Mouse (Mus musculus): ENCODE measurements around the gene Slc26a6.

Gene Slc26a6

GRCm38 (mm10) chr9:108845390-108845789 lies 7.7 kb upstream of the Slc26a6 start:
- no peak for DNase-seq (ENCODE audit: low spot score in 2 of 2)

- DNase-seq (ENCODE audit: low spot score in 2 of 2): no peak
These were observed 5.7 kb upstream of the Slc26a6 start for GRCm38 (mm10) chr9:108847374-108847773.

GRCm38 (mm10) chr9:108848419-108848818 lies 4.7 kb upstream of the Slc26a6 start:
- no peak for DNase-seq (ENCODE audit: low spot score in 2 of 2)

GRCm38 (mm10) chr9:108853635-108854240 lies 655 bp downstream of the Slc26a6 start:
- peak; percentile 65 to 87 for DNase-seq (ENCODE audit: low spot score in 2 of 2)

- DNase-seq (ENCODE audit: low spot score in 2 of 2): peak; percentile 52 to 80
These were observed 1.2 kb downstream of the Slc26a6 start for GRCm38 (mm10) chr9:108854241-108854696.

GRCm38 (mm10) chr9:108855335-108855734 lies 2.3 kb downstream of the Slc26a6 start:
- DNase-seq (ENCODE audit: low spot score in 2 of 2): no peak

GRCm38 (mm10) chr9:108858792-108859527 lies 5.9 kb downstream of the Slc26a6 start:
- DNase-seq (ENCODE audit: low spot score in 2 of 2): no peak

- no peak for DNase-seq (ENCODE audit: low spot score in 2 of 2)
These were observed 59.2 kb downstream of the Slc26a6 start for GRCm38 (mm10) chr9:108912308-108912707.

- DNase-seq (ENCODE audit: low spot score in 2 of 2): no peak
These were observed 60.1 kb downstream of the Slc26a6 start for GRCm38 (mm10) chr9:108913161-108913560.

- DNase-seq (ENCODE audit: low spot score in 2 of 2): no peak
These were observed 60.5 kb downstream of the Slc26a6 start for GRCm38 (mm10) chr9:108913621-108914020.

- DNase-seq (ENCODE audit: low spot score in 2 of 2): peak in 1 of 2 experiments; percentile 75
These were observed 61.4 kb downstream of the Slc26a6 start, which contains the start of gene Tmem89 for GRCm38 (mm10) chr9:108914491-108914890. Gene Tmem89, plus strand, starts transcription at chr9:108914619.

- DNase-seq (ENCODE audit: low spot score in 2 of 2): no peak
These were observed 72.8 kb downstream of the Slc26a6 start for GRCm38 (mm10) chr9:108925897-108926296.

GRCm38 (mm10) chr9:108928424-108928823 lies 75.3 kb downstream of the Slc26a6 start:
- no peak for DNase-seq (ENCODE audit: low spot score in 2 of 2)

GRCm38 (mm10) chr9:108935991-108936390 lies 82.9 kb downstream of the Slc26a6 start:
- DNase-seq (ENCODE audit: low spot score in 2 of 2): no peak

- peak; percentile 90 to 97 for DNase-seq (ENCODE audit: low spot score in 2 of 2)
These were observed 83.6 kb downstream of the Slc26a6 start, which contains the start of gene Uqcrc1 for GRCm38 (mm10) chr9:108936418-108937364. Gene Uqcrc1, plus strand, starts transcription at chr9:108936633.

GRCm38 (mm10) chr9:108945111-108945510 lies 92.0 kb downstream of the Slc26a6 start:
- no peak for DNase-seq (ENCODE audit: low spot score in 2 of 2)

GRCm38 (mm10) chr9:108945608-108946007 lies 92.5 kb downstream of the Slc26a6 start:
- no peak for DNase-seq (ENCODE audit: low spot score in 2 of 2)

GRCm38 (mm10) chr9:108949231-108949966 lies 96.3 kb downstream of the Slc26a6 start:
- no peak for DNase-seq (ENCODE audit: low spot score in 2 of 2)

GRCm38 (mm10) chr9:108949967-108950728 lies 97.1 kb downstream of the Slc26a6 start:
- no peak for DNase-seq (ENCODE audit: low spot score in 2 of 2)

GRCm38 (mm10) chr9:108953081-108953636 lies 100.1 kb downstream of the Slc26a6 start, which contains the start of gene Col7a1:
Gene Col7a1, plus strand, starts transcription at chr9:108953586.
- DNase-seq (ENCODE audit: low spot score in 2 of 2): no peak
